In the genomic region with DNA sequence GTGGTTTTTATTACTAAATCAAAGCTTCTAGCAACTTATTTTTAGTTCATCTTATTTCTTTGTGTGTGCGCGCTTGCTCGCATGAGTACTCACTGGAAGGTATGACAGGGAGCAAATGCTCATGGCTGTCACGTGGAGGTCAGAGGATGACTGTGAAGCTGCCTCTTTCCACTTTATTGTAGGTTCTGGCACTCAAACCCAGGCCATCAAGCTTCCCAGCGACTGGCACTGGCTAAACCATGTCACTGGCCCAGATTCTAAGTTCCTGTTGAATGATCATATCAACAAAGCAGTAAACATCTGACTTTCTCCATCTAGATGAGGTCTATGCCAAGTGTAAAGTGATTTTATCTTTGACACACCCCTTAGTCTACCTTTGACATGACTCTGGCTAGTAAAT, we compare ENCODE assay signal across 22 mouse cellular contexts. TPM values are rescaled to one million over a fixed set of nuclear protein-coding genes. Genes with fewer than 3 reads are reported as not detected.
A peak's percentile ranks its signal among the peaks of the same experiment; 100 is the strongest.
DNase-seq lines count a peak whose midpoint lies in the region; ATAC-seq and TF ChIP-seq lines count a peak whose summit lies in the region.
"Had no signal": no experiment of that assay in that cellular context is flagged by ENCODE, and none has a peak within 500 bp of the region (broad histone marks: within the 10 kb centered on the region; RNA-seq: fewer than 3 reads in every experiment).

No protein-coding gene starts in this region.

- no peak overlapping the region for H3K4me3 ChIP-seq in gastrocnemius, adult 2 months
- H3K4me3 ChIP-seq in forebrain, postnatal 0 days (ENCODE audit: low read depth, low read length): no peak overlapping the region
- H3K4me3 ChIP-seq in cerebellum, adult 2 months (replicated peaks; ENCODE audit: insufficient read depth, low read depth, low read length): no peak overlapping the region
- H3K4me3 ChIP-seq: embryonic facial prominence, embryonic 13.5 days; forebrain, embryonic 12.5 days; heart, adult 2 months; heart, embryonic 12.5 days; hindbrain, embryonic 15.5 days had no signal

- 92% methylated on average over 5 of the region's 5 CpGs for WGBS in forebrain, postnatal 0 days
- WGBS in cerebellum, adult 2 months: 74% methylated on average over 5 of the region's 5 CpGs

- DNase-seq in gastrocnemius, adult 2 months: peak; percentile 47
- no peak for DNase-seq in gastrocnemius, postnatal 14 days
- DNase-seq in lung, postnatal 14 days: peak; percentile 7
- no peak for DNase-seq in lung, postnatal 4 days
- peak; percentile 42 for DNase-seq in adrenal gland, adult 8-10 months
- DNase-seq in adrenal gland, postnatal 25 days: peak; percentile 45
- DNase-seq in forebrain, postnatal 0 days: no peak
- DNase-seq in cerebellum, adult 2 months: no peak
- DNase-seq: cerebellum, adult 11-12 months; cerebellum, adult 9-11 months; cerebellum, postnatal 36 days; heart, adult 2 months; heart, postnatal 36 days had no signal

- H3K9me3 ChIP-seq in forebrain, postnatal 0 days (ENCODE audit: low read length): no peaks in the 10 kb centered on the region
- H3K9me3 ChIP-seq: embryonic facial prominence, embryonic 13.5 days; forebrain, embryonic 12.5 days; heart, embryonic 12.5 days; hindbrain, embryonic 15.5 days had no signal

- no peak for ATAC-seq in forebrain, postnatal 0 days
- ATAC-seq: activated CD4-positive, CD25-positive, alpha-beta regulatory T cell, adult 4 months; forebrain, embryonic 16.5 days; intestine, embryonic 16.5 days; Patski had no signal

- TF ChIP-seq POLR2A in cerebellum, adult 2 months (IDR thresholded peaks at IDR 0.05; ENCODE audit: borderline replicate concordance, insufficient read depth, low read length): no peak

- no peak overlapping the region for H3K4me2 ChIP-seq in forebrain, postnatal 0 days (ENCODE audit: low read depth)
- H3K4me2 ChIP-seq: embryonic facial prominence, embryonic 13.5 days; forebrain, embryonic 12.5 days; heart, embryonic 12.5 days; hindbrain, embryonic 15.5 days had no signal

- intact Hi-C loops in gastrocnemius, adult 2 months (cut with DNase I): loop anchor here (5.0 kb wide), 1 partner anchor 34 kb away; no protein-coding TSS in a partner anchor
- intact Hi-C loops in gastrocnemius, postnatal 14 days (cut with DNase I; ENCODE audit: low total_unique reads): no loop called here

- no peaks in the 10 kb centered on the region for H3K27me3 ChIP-seq in forebrain, postnatal 0 days (ENCODE audit: insufficient read depth, low read length)
- H3K27me3 ChIP-seq in cerebellum, adult 2 months (ENCODE audit: control insufficient read depth, insufficient read depth, low read length): no peaks in the 10 kb centered on the region
- H3K27me3 ChIP-seq: CH12.LX; embryonic facial prominence, embryonic 13.5 days; forebrain, embryonic 12.5 days; heart, embryonic 12.5 days; hindbrain, embryonic 15.5 days; Patski had no signal

- peak overlapping the region; percentile 75 for H3K27ac ChIP-seq in gastrocnemius, adult 2 months
- no peak overlapping the region for H3K27ac ChIP-seq in forebrain, postnatal 0 days (ENCODE audit: low read depth, low read length)
- H3K27ac ChIP-seq in cerebellum, adult 2 months (ENCODE audit: insufficient read depth, low read length): no peak overlapping the region
- H3K27ac ChIP-seq: embryonic facial prominence, embryonic 13.5 days; forebrain, embryonic 12.5 days; heart, adult 2 months; hindbrain, embryonic 15.5 days had no signal

- H3K9ac ChIP-seq in forebrain, postnatal 0 days: no peak overlapping the region
- H3K9ac ChIP-seq: embryonic facial prominence, embryonic 13.5 days; forebrain, embryonic 12.5 days; heart, embryonic 12.5 days; hindbrain, embryonic 15.5 days had no signal

- TF ChIP-seq CTCF in gastrocnemius, adult 2 months (IDR thresholded peaks at IDR 0.05): no peak
- no peak for TF ChIP-seq CTCF in forebrain, postnatal 0 days (IDR thresholded peaks at IDR 0.05; ENCODE audit: low read depth)
- no peak for TF ChIP-seq CTCF in cerebellum, adult 2 months (IDR thresholded peaks at IDR 0.05; ENCODE audit: borderline replicate concordance, insufficient read depth, low read depth, low read length)

- H3K36me3 ChIP-seq in forebrain, postnatal 0 days (ENCODE audit: insufficient read depth): peaks cover 4% of the 10 kb centered on the region; the same call in 1 of the 2 replicates
- H3K36me3 ChIP-seq: hindbrain, embryonic 15.5 days had no signal

- H3K4me1 ChIP-seq in forebrain, postnatal 0 days (ENCODE audit: insufficient read depth): no peaks in the 10 kb centered on the region
- peaks cover 12% of the 10 kb centered on the region for H3K4me1 ChIP-seq in cerebellum, adult 2 months (ENCODE audit: control insufficient read depth, insufficient read depth, low read length)

RNA-seq across cellular contexts. Expression of a gene that starts 14.7 kb away (rescaled TPM):
- total RNA-seq in gastrocnemius, adult 2 months (2021): 10 to 100 TPM; 23.7 to 26.8 TPM
- 10 to 100 TPM; 21.1 to 27.7 TPM for total RNA-seq in gastrocnemius, postnatal 14 days (2021)
- total RNA-seq in adrenal gland, adult 8-10 months (2022): 10 to 100 TPM; 29.2 to 48.9 (median 35.7) TPM
- 32.2 and 33.4 TPM in 2 replicates for total RNA-seq in adrenal gland, postnatal 25 days (2021)
- 29.5 and 31.1 TPM in 2 replicates for total RNA-seq in forebrain, postnatal 0 days (2014; rRNA removed)
- 25.2 and 45.5 TPM in 2 replicates for polyA plus RNA-seq in forebrain, postnatal 0 days (2015; fragmentation: Nextera tagmentation; extraction: Ambion mirVana)
- 64.7 and 66.9 TPM in 2 replicates for polyA plus RNA-seq in cerebellum, adult 2 months (2012; rRNA removed)

RNA-seq across cellular contexts. Expression of a gene that starts 37.8 kb away (rescaled TPM):
- total RNA-seq in gastrocnemius, adult 2 months (2021): not detected
- total RNA-seq in gastrocnemius, postnatal 14 days (2021): under 1 TPM; 0.38 to 0.66 TPM
- under 1 TPM in 1 of 4 experiments, not detected in 3; 0.75 TPM for total RNA-seq in adrenal gland, adult 8-10 months (2022)
- not detected in 2 replicates for total RNA-seq in adrenal gland, postnatal 25 days (2021)
- 2.6 and 5.5 TPM in 2 replicates for total RNA-seq in forebrain, postnatal 0 days (2014; rRNA removed)
- 3.7 and 5.9 TPM in 2 replicates for polyA plus RNA-seq in forebrain, postnatal 0 days (2015; fragmentation: Nextera tagmentation; extraction: Ambion mirVana)
- polyA plus RNA-seq in cerebellum, adult 2 months (2012; rRNA removed): 1.1 and 1.3 TPM in 2 replicates
- polyA plus RNA-seq: activated CD4-positive, CD25-positive, alpha-beta regulatory T cell, adult 4 months; Patski had no signal

Comparison
In these comparisons a context has a peak if more than half of its experiments do, and no peak if none do; other contexts are left out.
1. DNase-seq: peak in gastrocnemius, adult 2 months (single experiment), lung, postnatal 14 days (single experiment), adrenal gland, adult 8-10 months (single experiment) and adrenal gland, postnatal 25 days (single experiment); none in gastrocnemius, postnatal 14 days (single experiment), lung, postnatal 4 days (0 of 2), forebrain, postnatal 0 days (single experiment) and cerebellum, adult 2 months (0 of 2).